Mouse (Mus musculus) CH12.LX (cell line): Measurements from ENCODE around the gene B430218F22Rik. TPM values are rescaled to one million over a fixed set of nuclear protein-coding genes. Genes with fewer than 3 reads are reported as not detected.

ENCODE experiments used
- DNase-seq: peaks from one replicate; pipeline ENCODE4 v3.0.0-alpha.2; 2013; ENCODE audit errors: extremely low read depth
- H3K27ac ChIP-seq: 2 replicates; pipeline ENCODE4 v1.5.1; 2012; ENCODE audit warnings: low read depth, mild to moderate bottlenecking, control low read depth, moderate library complexity; ENCODE audit not compliant: insufficient read depth
- H3K27me3 ChIP-seq: replicated peaks from 2 replicates; pipeline ENCODE3; 2012; ENCODE audit warnings: inconsistent platforms
- H3K36me3 ChIP-seq, 2 experiments: replicated peaks in 1 of 2; 2 replicates each; pipeline versions ENCODE3 to v1.6.1; 2012; ENCODE audit warnings: inconsistent platforms in 1 of 2, low read length in 1 of 2, mild to moderate bottlenecking in 1 of 2, mixed read lengths in 1 of 2, moderate library complexity in 1 of 2; ENCODE audit not compliant: control insufficient read depth in 1 of 2, insufficient read depth in 1 of 2
- H3K4me1 ChIP-seq, 2 experiments: 2 replicates each; pipeline ENCODE4 v1.6.1; 2012; ENCODE audit warnings: inconsistent platforms in 1 of 2, moderate library complexity in 1 of 2; ENCODE audit not compliant: insufficient read depth in 2 of 2, control insufficient read depth in 1 of 2
- H3K4me2 ChIP-seq: 2 replicates; pipeline ENCODE4 v1.6.1; 2012; ENCODE audit warnings: low read depth, mild to moderate bottlenecking, control low read depth; ENCODE audit not compliant: poor library complexity, insufficient read depth, severe bottlenecking
- H3K4me3 ChIP-seq, 3 experiments: fragments of 150-350 bp in 1 of 3; sonication (generic) in 1 of 3; replicated peaks in 1 of 3; 2 replicates each; pipeline versions ENCODE3 to v1.5.1; 2011 to 2012; ENCODE audit warnings: low read depth in 2 of 3, low read length in 2 of 3, mild to moderate bottlenecking in 2 of 3, moderate library complexity in 2 of 3, control low read depth in 1 of 3, improper control_type of control experiment in 1 of 3, inconsistent platforms in 1 of 3, mixed read lengths in 1 of 3; ENCODE audit not compliant: poor library complexity in 1 of 3
- H3K79me2 ChIP-seq: replicated peaks from 2 replicates; pipeline ENCODE4 v1.6.1; 2012; ENCODE audit warnings: mild to moderate bottlenecking, moderate library complexity; ENCODE audit not compliant: control insufficient read depth, poor library complexity, insufficient read depth, severe bottlenecking; ENCODE audit errors: extremely low read depth
- H3K9ac ChIP-seq: 2 replicates; pipeline ENCODE4 v1.6.1; 2012; ENCODE audit warnings: low read depth, mild to moderate bottlenecking, control low read depth, moderate library complexity; ENCODE audit not compliant: insufficient read depth
- H3K9me3 ChIP-seq: replicated peaks from 2 replicates; pipeline ENCODE3; 2012; ENCODE audit warnings: low read length, inconsistent platforms, mixed read lengths
- CHD1 ChIP-seq: IDR thresholded peaks from 2 replicates; pipeline ENCODE4 v1.6.1; 2012; ENCODE audit warnings: low read depth, low read length, improper control_type of control experiment, inconsistent platforms
- CHD2 ChIP-seq: IDR thresholded peaks from 2 replicates; pipeline ENCODE4 v1.6.1; 2011; ENCODE audit warnings: low read length, improper control_type of control experiment
- CTCF ChIP-seq, 2 experiments: IDR thresholded peaks in 1 of 2; conservative IDR thresholded peaks in 1 of 2; 2 replicates each; pipeline ENCODE4 v1.5.1; 2011 to 2012; ENCODE audit warnings: low read depth in 2 of 2, low read length in 2 of 2, improper control_type of control experiment in 1 of 2, inconsistent platforms in 1 of 2, mild to moderate bottlenecking in 1 of 2, moderate library complexity in 1 of 2
- E2F4 ChIP-seq: IDR thresholded peaks from 2 replicates; pipeline ENCODE4 v1.6.1; 2011; ENCODE audit warnings: low read depth, low read length, improper control_type of control experiment; ENCODE audit not compliant: insufficient replicate concordance
- ELF1 ChIP-seq: IDR thresholded peaks from 2 replicates; pipeline ENCODE4 v1.6.1; 2014; ENCODE audit warnings: low read depth, mild to moderate bottlenecking, inconsistent platforms, low read length, improper control_type of control experiment
- EP300 ChIP-seq: IDR thresholded peaks from 2 replicates; pipeline ENCODE4 v1.6.1; 2011; ENCODE audit warnings: low read length, improper control_type of control experiment
- ETS1 ChIP-seq: conservative IDR thresholded peaks from 2 replicates; pipeline ENCODE4 v1.6.1; 2012; ENCODE audit warnings: low read depth, mild to moderate bottlenecking, inconsistent platforms, low read length, improper control_type of control experiment, moderate library complexity
- GABPA ChIP-seq: IDR thresholded peaks from 2 replicates; pipeline ENCODE4 v1.6.1; 2012; ENCODE audit warnings: low read depth, low read length, improper control_type of control experiment, inconsistent platforms; ENCODE audit not compliant: insufficient replicate concordance
- IRF4 ChIP-seq: IDR thresholded peaks from 2 replicates; pipeline ENCODE4 v1.6.1; 2014; ENCODE audit warnings: low read depth, mild to moderate bottlenecking, inconsistent platforms, low read length, improper control_type of control experiment
- JUND ChIP-seq: conservative IDR thresholded peaks from 2 replicates; pipeline ENCODE4 v1.6.1; 2011; ENCODE audit warnings: low read depth, low read length, improper control_type of control experiment
- KAT2A ChIP-seq: IDR thresholded peaks from 2 replicates; pipeline ENCODE4 v1.6.1; 2012; ENCODE audit warnings: low read length, improper control_type of control experiment, inconsistent platforms; ENCODE audit not compliant: insufficient replicate concordance
- MAFK ChIP-seq: IDR thresholded peaks from 2 replicates; pipeline ENCODE4 v1.6.1; 2011; ENCODE audit warnings: low read length, improper control_type of control experiment; ENCODE audit not compliant: insufficient replicate concordance
- MXI1 ChIP-seq: IDR thresholded peaks from 2 replicates; pipeline ENCODE4 v1.6.1; 2011; ENCODE audit warnings: mild to moderate bottlenecking, low read depth, low read length, improper control_type of control experiment
- PAX5 ChIP-seq: IDR thresholded peaks from 2 replicates; pipeline ENCODE4 v1.6.1; 2012; ENCODE audit warnings: low read length, inconsistent platforms, mixed read lengths
- POLR2AphosphoS2 ChIP-seq: IDR thresholded peaks from 2 replicates; pipeline ENCODE4 v1.6.1; 2011; ENCODE audit warnings: low read depth, low read length, improper control_type of control experiment
- RAD21 ChIP-seq: IDR thresholded peaks from 2 replicates; pipeline ENCODE4 v1.6.1; 2011; ENCODE audit warnings: low read depth, mild to moderate bottlenecking, low read length, improper control_type of control experiment, moderate library complexity
- RCOR1 ChIP-seq: conservative IDR thresholded peaks from 2 replicates; pipeline ENCODE4 v1.6.1; 2012; ENCODE audit warnings: low read depth, mild to moderate bottlenecking, inconsistent platforms, low read length, improper control_type of control experiment
- SMC3 ChIP-seq: IDR thresholded peaks from 2 replicates; pipeline ENCODE4 v1.6.1; 2011; ENCODE audit warnings: low read depth, low read length, improper control_type of control experiment
- TCF12 ChIP-seq: IDR thresholded peaks from 2 replicates; pipeline ENCODE4 v1.6.1; 2014; ENCODE audit warnings: low read depth, mild to moderate bottlenecking, inconsistent platforms, low read length, improper control_type of control experiment
- USF1 ChIP-seq: IDR thresholded peaks from 2 replicates; pipeline ENCODE4 v1.6.1; 2014; ENCODE audit warnings: low read depth, mild to moderate bottlenecking, inconsistent platforms, low read length, improper control_type of control experiment
- USF2 ChIP-seq: conservative IDR thresholded peaks from 2 replicates; pipeline ENCODE4 v1.6.1; 2011; ENCODE audit warnings: low read depth, low read length, improper control_type of control experiment
- ZC3H11A ChIP-seq: IDR thresholded peaks from 2 replicates; pipeline ENCODE4 v1.6.1; 2012; ENCODE audit warnings: low read depth, mild to moderate bottlenecking, inconsistent platforms, low read length, improper control_type of control experiment
- ZKSCAN1 ChIP-seq: IDR thresholded peaks from 2 replicates; pipeline ENCODE4 v1.6.1; 2012; ENCODE audit warnings: low read depth, inconsistent platforms, low read length, improper control_type of control experiment, borderline replicate concordance
- ZNF384 ChIP-seq: IDR thresholded peaks from 2 replicates; pipeline ENCODE4 v1.6.1; 2012; ENCODE audit warnings: low read depth, low read length, improper control_type of control experiment, inconsistent platforms
- dilution Hi-C: fragments of 300-500 bp; cut with MboI; formaldehyde crosslinking; loops from 2 replicates; pipeline ENCODE4 v1.14.3; 2020; ENCODE audit warnings: low sequenced_read_pairs; ENCODE audit not compliant: extremely low pct_unique_long_range_greater_than_20kb, extremely low pct_ligation_motif_present
- in situ Hi-C: fragments of 300-500 bp; cut with MboI; formaldehyde crosslinking; loops from 3 replicates; pipeline ENCODE4 v1.14.3; 2019; ENCODE audit warnings: low sequenced_read_pairs, low pct_ligation_motif_present, low pct_unique_long_range_greater_than_20kb, mixed read lengths
- polyA plus RNA-seq: library from polyadenylated mRNA; unstranded; fragments of >175 nt; gene quantifications from 2 replicates; pipeline ENCODE4 v1.2.1, GENCODE M21; 2012; ENCODE audit warnings: low read depth; ENCODE audit not compliant: insufficient read length
- total RNA-seq, 2 experiments: library from RNA; depleted of rRNA; stranded (reverse); fragments of 300-350 nt in 1 of 2; fragments of >200 nt in 1 of 2; gene quantifications; 2 replicates each; pipeline ENCODE4 v1.2.3; 2012 to 2014

B430218F22Rik gene
- total and polyA plus RNA-seq, 3 experiments: 0.48 to 12.0 (median 0.64) TPM

GRCm38 (mm10) chr13:118420408-118420807 lies 34.0 kb downstream of the B430218F22Rik start:
- no peak overlapping the region for H3K27ac ChIP-seq
- no peak overlapping the region for H3K9ac ChIP-seq
- H3K27me3 ChIP-seq: no peaks in the 10 kb centered on the region
- dilution Hi-C loops: no loop called here
- TF ChIP-seq CHD1: no peak
- no peak for TF ChIP-seq ZKSCAN1
- no peak for TF ChIP-seq ETS1
- no peak for TF ChIP-seq SMC3
- TF ChIP-seq POLR2AphosphoS2: no peak
- TF ChIP-seq RAD21: no peak
- no peak for TF ChIP-seq GABPA
- no peaks in the 10 kb centered on the region for H3K9me3 ChIP-seq
- in situ Hi-C loops: loop anchor here (25.0 kb wide), 1 partner anchor 942 kb away; no protein-coding TSS in a partner anchor
- no peak overlapping the region for H3K4me3 ChIP-seq
- DNase-seq: no peak
- H3K36me3 ChIP-seq: no peaks in the 10 kb centered on the region
- no peak overlapping the region for H3K4me2 ChIP-seq
- H3K4me1 ChIP-seq: peaks cover 3 to 26% of the 10 kb centered on the region in 2 experiments; a peak in 2 of 4 replicates
- H3K79me2 ChIP-seq: no peaks in the 10 kb centered on the region

- Histone ChIP-seq H3K79me2 (no peaks in the 10 kb centered on the region), H3K4me2 (no peak overlapping the region), H3K27ac (no peak overlapping the region), H3K36me3 (no peaks in the 10 kb centered on the region), H3K9ac (no peak overlapping the region), H3K27me3 (no peaks in the 10 kb centered on the region), H3K9me3 (no peaks in the 10 kb centered on the region), H3K4me1 (peaks cover 3 to 26% of the 10 kb centered on the region in 2 experiments; a peak in 2 of 4 replicates), H3K4me3 (no peak overlapping the region)
- TF ChIP-seq TCF12 (no peak), ZNF384 (no peak), GABPA (no peak), E2F4 (no peak), ZC3H11A (no peak), IRF4 (no peak), JUND (no peak), POLR2AphosphoS2 (no peak), RCOR1 (no peak), ETS1 (no peak), EP300 (no peak), KAT2A (no peak), CHD2 (no peak), PAX5 (no peak), MXI1 (no peak), USF2 (no peak), USF1 (no peak), MAFK (no peak), CTCF (conservative IDR thresholded peaks at IDR 0.05 in 1 of 2, IDR thresholded peaks at IDR 0.05 in 1 of 2; ENCODE audit: low read depth in 2 of 2, low read length in 2 of 2) (no peak), ELF1 (no peak)
- dilution Hi-C loops (no loop called here), in situ Hi-C loops (loop anchor here (25.0 kb wide), 1 partner anchor 941 kb away; no protein-coding TSS in a partner anchor)
- DNase-seq: no peak
Observed at GRCm38 (mm10) chr13:118420847-118421246, 34.4 kb downstream of the B430218F22Rik start.
